Mouse (Mus musculus): ENCODE measurements at regions not wholly inside any gene's neighbourhood (a gene's known extent, or its start where the extent isn't known, plus 50 kb on each side); places are given as distances from the start of the nearest gene placed in this dataset.

GRCm38 (mm10) chr19:26510887-26511286 is 94.0 kb upstream of the Smarca2 start:
- H3K27me3 ChIP-seq, result no peaks in the 10 kb centered on the region
- no peak overlapping the region for H3K4me3 ChIP-seq (replicated peaks)
- WGBS, result 89% methylated on average over 3 of the region's 3 CpGs
- no peaks in the 10 kb centered on the region for H3K9me3 ChIP-seq
- no peak for ATAC-seq (ENCODE audit: insufficient number of reproducible peaks, insufficient read depth, low FRiP score, low TSS enrichment, low read depth)
- H3K27ac ChIP-seq, result no peak overlapping the region
- no peak overlapping the region for H3K9ac ChIP-seq (replicated peaks)
- H3K4me2 ChIP-seq, result no peak overlapping the region
- H3K4me1 ChIP-seq (replicated peaks), result peaks cover 5% of the 10 kb centered on the region; the same call in 1 of the 2 replicates
- H3K36me3 ChIP-seq, result no peaks in the 10 kb centered on the region

GRCm38 (mm10) chr19:26511756-26512155 is 93.1 kb upstream of the Smarca2 start:
- H3K36me3 ChIP-seq, result no peaks in the 10 kb centered on the region
- ATAC-seq (ENCODE audit: insufficient number of reproducible peaks, insufficient read depth, low FRiP score, low TSS enrichment, low read depth), result no peak
- no peak overlapping the region for H3K4me2 ChIP-seq
- H3K27me3 ChIP-seq, result no peaks in the 10 kb centered on the region
- H3K4me3 ChIP-seq (replicated peaks), result no peak overlapping the region
- H3K9ac ChIP-seq (replicated peaks), result no peak overlapping the region
- H3K9me3 ChIP-seq, result no peaks in the 10 kb centered on the region
- 86% methylated on average over 6 of the region's 6 CpGs for WGBS
- peaks cover 5% of the 10 kb centered on the region; the same call in 1 of the 2 replicates for H3K4me1 ChIP-seq (replicated peaks)
- H3K27ac ChIP-seq, result no peak overlapping the region

- Histone ChIP-seq H3K9ac (replicated peaks) (no peak overlapping the region), H3K27me3 (no peaks in the 10 kb centered on the region), H3K27ac (no peak overlapping the region), H3K36me3 (no peaks in the 10 kb centered on the region), H3K9me3 (no peaks in the 10 kb centered on the region), H3K4me2 (no peak overlapping the region), H3K4me3 (replicated peaks) (no peak overlapping the region), H3K4me1 (replicated peaks) (no peaks in the 10 kb centered on the region)
- no peak for ATAC-seq (ENCODE audit: insufficient number of reproducible peaks, insufficient read depth, low FRiP score, low TSS enrichment, low read depth)
- 87% methylated on average over 3 of the region's 3 CpGs for WGBS
Observed at GRCm38 (mm10) chr19:26524583-26524982, 80.3 kb upstream of the Smarca2 start.

- no peak for ATAC-seq (ENCODE audit: insufficient number of reproducible peaks, insufficient read depth, low FRiP score, low TSS enrichment, low read depth)
Observed at GRCm38 (mm10) chr19:26531390-26531789, 73.5 kb upstream of the Smarca2 start.

GRCm38 (mm10) chr19:26532509-26532908 is 72.3 kb upstream of the Smarca2 start:
- 55% methylated on average over 6 of the region's 6 CpGs for WGBS
- Histone ChIP-seq H3K4me3 (replicated peaks) (no peak overlapping the region), H3K4me1 (replicated peaks) (peaks cover 5% of the 10 kb centered on the region; the same call in 1 of the 2 replicates), H3K9me3 (no peaks in the 10 kb centered on the region), H3K27me3 (no peaks in the 10 kb centered on the region), H3K27ac (no peak overlapping the region), H3K9ac (replicated peaks) (no peak overlapping the region), H3K36me3 (no peaks in the 10 kb centered on the region), H3K4me2 (no peak overlapping the region)
- no peak for ATAC-seq (ENCODE audit: insufficient number of reproducible peaks, insufficient read depth, low FRiP score, low TSS enrichment, low read depth)

More at GRCm38 (mm10) chr19:26531390-26531789, 73.5 kb upstream of the Smarca2 start:
- no peak overlapping the region for H3K4me3 ChIP-seq (replicated peaks)
- no peaks in the 10 kb centered on the region for H3K27me3 ChIP-seq
- H3K9ac ChIP-seq (replicated peaks), result no peak overlapping the region
- no peak overlapping the region for H3K27ac ChIP-seq
- no peak overlapping the region for H3K4me2 ChIP-seq
- WGBS, result 76% methylated on average over 4 of the region's 4 CpGs
- peaks cover 5% of the 10 kb centered on the region; the same call in 1 of the 2 replicates for H3K4me1 ChIP-seq (replicated peaks)
- no peaks in the 10 kb centered on the region for H3K9me3 ChIP-seq
- no peaks in the 10 kb centered on the region for H3K36me3 ChIP-seq

- WGBS, result 19% methylated on average over 3 of the region's 3 CpGs
- Histone ChIP-seq H3K27me3 (no peaks in the 10 kb centered on the region), H3K36me3 (no peaks in the 10 kb centered on the region), H3K4me2 (no peak overlapping the region), H3K4me3 (replicated peaks) (no peak overlapping the region), H3K4me1 (replicated peaks) (peaks cover 51% of the 10 kb centered on the region), H3K9me3 (0 out of 2 replicates have a peak, but pooled peaks cover 3% of the 10 kb centered on the region), H3K9ac (replicated peaks) (no peak overlapping the region), H3K27ac (peak overlapping the region; percentile 62)
- no peak for ATAC-seq (ENCODE audit: insufficient number of reproducible peaks, insufficient read depth, low FRiP score, low TSS enrichment, low read depth)
Observed at GRCm38 (mm10) chr19:26545671-26546070, 59.2 kb upstream of the Smarca2 start.

- H3K4me1 ChIP-seq (replicated peaks), result peaks cover 61% of the 10 kb centered on the region
- no peaks in the 10 kb centered on the region for H3K9me3 ChIP-seq
- no peak overlapping the region for H3K27ac ChIP-seq
- H3K9ac ChIP-seq (replicated peaks), result no peak overlapping the region
- no peak overlapping the region for H3K4me3 ChIP-seq (replicated peaks)
- H3K4me2 ChIP-seq, result no peak overlapping the region
- H3K36me3 ChIP-seq, result no peaks in the 10 kb centered on the region
- ATAC-seq (ENCODE audit: insufficient number of reproducible peaks, insufficient read depth, low FRiP score, low TSS enrichment, low read depth), result no peak
- WGBS, result 67% methylated on average over 6 of the region's 6 CpGs
- no peaks in the 10 kb centered on the region for H3K27me3 ChIP-seq
Observed at GRCm38 (mm10) chr19:26547522-26547921, 57.3 kb upstream of the Smarca2 start.

GRCm38 (mm10) chr19:26548562-26549270 is 56.1 kb upstream of the Smarca2 start:
- 51% methylated on average over 14 of the region's 14 CpGs for WGBS
- ATAC-seq (ENCODE audit: insufficient number of reproducible peaks, insufficient read depth, low FRiP score, low TSS enrichment, low read depth), result no peak; the same call in 1 of the 2 replicates
- Histone ChIP-seq H3K4me3 (replicated peaks) (no peak overlapping the region), H3K27ac (peak overlapping the region; percentile 73), H3K9ac (replicated peaks) (no peak overlapping the region), H3K4me2 (no peak overlapping the region), H3K27me3 (no peaks in the 10 kb centered on the region), H3K36me3 (no peaks in the 10 kb centered on the region), H3K9me3 (no peaks in the 10 kb centered on the region), H3K4me1 (replicated peaks) (peaks cover 61% of the 10 kb centered on the region)

- ATAC-seq (ENCODE audit: insufficient number of reproducible peaks, insufficient read depth, low FRiP score, low TSS enrichment, low read depth), result peak; percentile 73
- H3K4me1 ChIP-seq (replicated peaks), result peaks cover 60% of the 10 kb centered on the region
- peak overlapping the region; percentile 19 for H3K4me2 ChIP-seq
- H3K27ac ChIP-seq, result peak overlapping the region; percentile 85
- H3K9ac ChIP-seq (replicated peaks), result no peak overlapping the region
- 5% methylated on average over 5 of the region's 5 CpGs for WGBS
- H3K36me3 ChIP-seq, result no peaks in the 10 kb centered on the region
- H3K4me3 ChIP-seq (replicated peaks), result no peak overlapping the region
- no peaks in the 10 kb centered on the region for H3K9me3 ChIP-seq
- no peaks in the 10 kb centered on the region for H3K27me3 ChIP-seq
Observed at GRCm38 (mm10) chr19:26550299-26550698, 54.6 kb upstream of the Smarca2 start.

All from limb, embryonic 12.5 days (tissue).